Mouse (Mus musculus) lung, embryonic 14.5 days (tissue): ENCODE measurements at regions not wholly inside any gene's neighbourhood (a gene's known extent, or its start where the extent isn't known, plus 50 kb on each side); places are given as distances from the start of the nearest gene placed in this dataset.

Source experiments
- ATAC-seq: fragments of 200-750 bp; cut with Nextera tagmentation; 2 replicates; pipeline ENCODE4 v1.8.0; 2017; ENCODE audit warnings: mild to moderate bottlenecking, moderate TSS enrichment, moderate library complexity; ENCODE audit not compliant: insufficient read depth
- DNase-seq: peaks from one replicate; pipeline ENCODE4 v3.0.0-alpha.2; 2015
- H3K27ac ChIP-seq: fragments of 300-500 bp; sonication (generic); 2 replicates; pipeline ENCODE4 v1.5.1; 2014; ENCODE audit warnings: low read depth, mild to moderate bottlenecking, moderate library complexity
- H3K27me3 ChIP-seq: fragments of 300-500 bp; sonication (generic); 2 replicates; pipeline ENCODE4 v1.6.1; 2014; ENCODE audit warnings: low read length, control low read depth; ENCODE audit not compliant: insufficient read depth
- H3K36me3 ChIP-seq: fragments of 300-500 bp; sonication (generic); 2 replicates; pipeline ENCODE4 v1.6.1; 2014; ENCODE audit warnings: control low read depth; ENCODE audit not compliant: insufficient read depth
- H3K4me1 ChIP-seq: fragments of 300-500 bp; sonication (generic); 2 replicates; pipeline ENCODE4 v1.6.1; 2014; ENCODE audit warnings: antibody characterized with exemption, control low read depth; ENCODE audit not compliant: insufficient read depth
- H3K4me2 ChIP-seq: fragments of 300-500 bp; sonication (generic); 2 replicates; pipeline ENCODE4 v1.6.1; 2014; ENCODE audit warnings: mild to moderate bottlenecking
- H3K4me3 ChIP-seq: fragments of 300-500 bp; sonication (generic); 2 replicates; pipeline ENCODE4 v1.5.1; 2014; ENCODE audit warnings: low read depth, low read length
- H3K9ac ChIP-seq: fragments of 300-500 bp; sonication (generic); 2 replicates; pipeline ENCODE4 v1.6.1; 2014
- H3K9me3 ChIP-seq: fragments of 300-500 bp; sonication (generic); 2 replicates; pipeline ENCODE4 v1.6.1; 2016; ENCODE audit warnings: low read depth, low read length, control low read depth
- CTCF ChIP-seq: IDR thresholded peaks from 2 replicates; pipeline ENCODE4 v1.5.1; 2016; ENCODE audit warnings: antibody characterized with exemption, low read depth
- WGBS: fragments of 180-500 bp; shearing (Covaris S2); extraction: QIAGEN DNeasy Blood & Tissue Kit; methylation state at CpG from one replicate; pipeline ENCODE4 v1.1.7; 2014; 5-methylcytosine and 5-hydroxymethylcytosine counted together

GRCm38 (mm10) chr11:45508566-45508965, 343.3 kb upstream of the Clint1 start:
- WGBS: 30% methylated on average over 4 of the region's 4 CpGs
- no peak for TF ChIP-seq CTCF
- Histone ChIP-seq H3K36me3 (no peaks in the 10 kb centered on the region), H3K4me3 (no peak overlapping the region), H3K27ac (no peak overlapping the region), H3K9me3 (no peaks in the 10 kb centered on the region), H3K27me3 (no peaks in the 10 kb centered on the region), H3K4me2 (no peak overlapping the region), H3K4me1 (no peaks in the 10 kb centered on the region), H3K9ac (no peak overlapping the region)
- DNase-seq (peak; percentile 5), ATAC-seq (no peak)

GRCm38 (mm10) chr11:45509278-45509677, 342.6 kb upstream of the Clint1 start:
- no peaks in the 10 kb centered on the region for H3K36me3 ChIP-seq
- ATAC-seq: no peak

GRCm38 (mm10) chr11:45514415-45515271, 337.2 kb upstream of the Clint1 start:
- no peak for TF ChIP-seq CTCF
- no peak overlapping the region for H3K27ac ChIP-seq
- 64% methylated on average over 10 of the region's 10 CpGs for WGBS

More at GRCm38 (mm10) chr11:45509278-45509677, 342.6 kb upstream of the Clint1 start:
- Histone ChIP-seq H3K27ac (no peak overlapping the region), H3K9ac (no peak overlapping the region), H3K4me1 (no peaks in the 10 kb centered on the region), H3K4me2 (no peak overlapping the region), H3K9me3 (no peaks in the 10 kb centered on the region), H3K4me3 (no peak overlapping the region), H3K27me3 (no peaks in the 10 kb centered on the region)
- DNase-seq: no peak
- WGBS: 42% methylated on average over 2 of the region's 2 CpGs
- no peak for TF ChIP-seq CTCF

GRCm38 (mm10) chr11:45524720-45525119, 327.1 kb upstream of the Clint1 start:
- TF ChIP-seq CTCF: no peak
- Histone ChIP-seq H3K27me3 (no peaks in the 10 kb centered on the region), H3K4me1 (no peaks in the 10 kb centered on the region), H3K4me2 (no peak overlapping the region), H3K36me3 (no peaks in the 10 kb centered on the region), H3K9me3 (no peaks in the 10 kb centered on the region), H3K27ac (no peak overlapping the region), H3K4me3 (no peak overlapping the region), H3K9ac (no peak overlapping the region)
- 54% methylated on average over 6 of the region's 6 CpGs for WGBS
- DNase-seq: no peak
- ATAC-seq: no peak

More at GRCm38 (mm10) chr11:45514415-45515271, 337.2 kb upstream of the Clint1 start:
- Histone ChIP-seq H3K27me3 (no peaks in the 10 kb centered on the region), H3K4me3 (no peak overlapping the region), H3K4me1 (no peaks in the 10 kb centered on the region), H3K36me3 (no peaks in the 10 kb centered on the region), H3K9ac (no peak overlapping the region), H3K4me2 (no peak overlapping the region), H3K9me3 (no peaks in the 10 kb centered on the region)
- DNase-seq (peak; percentile 18), ATAC-seq (no peak)

- DNase-seq (no peak), ATAC-seq (no peak)
- no peak overlapping the region for H3K27ac ChIP-seq
- H3K4me1 ChIP-seq: no peaks in the 10 kb centered on the region
- no peaks in the 10 kb centered on the region for H3K36me3 ChIP-seq
- no peaks in the 10 kb centered on the region for H3K9me3 ChIP-seq
- H3K27me3 ChIP-seq: no peaks in the 10 kb centered on the region
- no peak overlapping the region for H3K9ac ChIP-seq
- TF ChIP-seq CTCF: no peak
- no peak overlapping the region for H3K4me2 ChIP-seq
- H3K4me3 ChIP-seq: no peak overlapping the region
- WGBS: 84% methylated on average over 9 of the region's 9 CpGs
These were observed 320.7 kb upstream of the Clint1 start for GRCm38 (mm10) chr11:45531044-45531626.

- Histone ChIP-seq H3K36me3 (no peaks in the 10 kb centered on the region), H3K27me3 (no peaks in the 10 kb centered on the region), H3K27ac (no peak overlapping the region), H3K9me3 (no peaks in the 10 kb centered on the region), H3K4me2 (no peak overlapping the region), H3K9ac (no peak overlapping the region), H3K4me1 (no peaks in the 10 kb centered on the region; the same call in 1 of the 2 replicates), H3K4me3 (no peak overlapping the region)
- WGBS: 45% methylated on average over 7 of the region's 7 CpGs
- no peak for ATAC-seq
- TF ChIP-seq CTCF: peak; percentile 33; the same call in 1 of the 2 replicates
- DNase-seq: peak; percentile 42
These were observed 318.3 kb upstream of the Clint1 start for GRCm38 (mm10) chr11:45533402-45534056.
